Mouse (Mus musculus) embryonic facial prominence, embryonic 13.5 days (tissue): ENCODE measurements at regions not wholly inside any gene's neighbourhood (a gene's known extent, or its start where the extent isn't known, plus 50 kb on each side); places are given as distances from the start of the nearest gene placed in this dataset.

Source experiments
- ATAC-seq: fragments of 200-750 bp; cut with Nextera tagmentation; 2 replicates; pipeline ENCODE4 v1.8.0; 2017; ENCODE audit warnings: low read depth; ENCODE audit not compliant: insufficient number of reproducible peaks, insufficient read depth, low FRiP score, low TSS enrichment
- H3K27ac ChIP-seq: fragments of 300-500 bp; sonication (generic); 2 replicates; pipeline ENCODE4 v1.5.1; 2015; ENCODE audit warnings: moderate library complexity, mild to moderate bottlenecking, inconsistent platforms
- H3K27me3 ChIP-seq: fragments of 300-500 bp; sonication (generic); 2 replicates; pipeline ENCODE4 v1.6.1; 2015; ENCODE audit warnings: mild to moderate bottlenecking, inconsistent platforms
- H3K36me3 ChIP-seq: fragments of 300-500 bp; sonication (generic); 2 replicates; pipeline ENCODE4 v1.6.1; 2015; ENCODE audit warnings: mild to moderate bottlenecking, inconsistent platforms
- H3K4me1 ChIP-seq: fragments of 300-500 bp; sonication (generic); 2 replicates; pipeline ENCODE4 v1.6.1; 2015; ENCODE audit warnings: inconsistent platforms
- H3K4me2 ChIP-seq: fragments of 300-500 bp; sonication (generic); 2 replicates; pipeline ENCODE4 v1.6.1; 2015; ENCODE audit warnings: moderate library complexity, mild to moderate bottlenecking, inconsistent platforms
- H3K4me3 ChIP-seq: fragments of 300-500 bp; sonication (generic); 2 replicates; pipeline ENCODE4 v1.5.1; 2015; ENCODE audit warnings: mild to moderate bottlenecking, inconsistent platforms
- H3K9ac ChIP-seq: fragments of 300-500 bp; sonication (generic); 2 replicates; pipeline ENCODE4 v1.6.1; 2015; ENCODE audit warnings: mild to moderate bottlenecking, inconsistent platforms
- H3K9me3 ChIP-seq: fragments of 300-500 bp; sonication (generic); 2 replicates; pipeline ENCODE4 v1.6.1; 2016; ENCODE audit warnings: inconsistent platforms
- WGBS: fragments of 180-500 bp; shearing (Covaris S2); methylation state at CpG from one replicate; pipeline ENCODE4 v1.1.7; 2015; ENCODE audit warnings: mixed read lengths; 5-methylcytosine and 5-hydroxymethylcytosine counted together

GRCm38 (mm10) chr7:75998853-75999252, 150.7 kb downstream of the Klhl25 start:
- no peak overlapping the region for H3K27ac ChIP-seq
- H3K4me2 ChIP-seq, result no peak overlapping the region
- no peak overlapping the region for H3K4me3 ChIP-seq
- H3K27me3 ChIP-seq, result no peaks in the 10 kb centered on the region
- no peaks in the 10 kb centered on the region for H3K9me3 ChIP-seq
- no peak for ATAC-seq
- H3K9ac ChIP-seq, result no peak overlapping the region
- H3K36me3 ChIP-seq, result no peaks in the 10 kb centered on the region
- H3K4me1 ChIP-seq, result 0 out of 2 replicates have a peak, but pooled peaks cover 5% of the 10 kb centered on the region
- 26% methylated on average over 5 of the region's 5 CpGs for WGBS

- Histone ChIP-seq H3K4me2 (no peak overlapping the region), H3K36me3 (no peaks in the 10 kb centered on the region), H3K9ac (no peak overlapping the region), H3K9me3 (no peaks in the 10 kb centered on the region), H3K4me3 (no peak overlapping the region), H3K4me1 (0 out of 2 replicates have a peak, but pooled peaks cover 5% of the 10 kb centered on the region), H3K27ac (no peak overlapping the region), H3K27me3 (no peaks in the 10 kb centered on the region)
- no peak for ATAC-seq
- WGBS, result 71% methylated on average over 2 of the region's 2 CpGs
Measured at GRCm38 (mm10) chr7:75999324-75999907, 151.3 kb downstream of the Klhl25 start.

- H3K27ac ChIP-seq, result no peak overlapping the region
- H3K36me3 ChIP-seq, result no peaks in the 10 kb centered on the region
- H3K4me3 ChIP-seq, result no peak overlapping the region
- no peaks in the 10 kb centered on the region for H3K9me3 ChIP-seq
- H3K9ac ChIP-seq, result no peak overlapping the region
- H3K4me2 ChIP-seq, result no peak overlapping the region
- 0 out of 2 replicates have a peak, but pooled peaks cover 5% of the 10 kb centered on the region for H3K4me1 ChIP-seq
- 89% methylated on average over 1 of the region's 1 CpGs for WGBS
- no peaks in the 10 kb centered on the region for H3K27me3 ChIP-seq
- ATAC-seq, result no peak
Measured at GRCm38 (mm10) chr7:76001012-76001411, 152.9 kb downstream of the Klhl25 start.

- ATAC-seq, result no peak
- Histone ChIP-seq H3K9me3 (no peaks in the 10 kb centered on the region), H3K4me2 (no peak overlapping the region), H3K9ac (no peak overlapping the region), H3K36me3 (no peaks in the 10 kb centered on the region), H3K4me3 (no peak overlapping the region), H3K27me3 (no peaks in the 10 kb centered on the region), H3K27ac (no peak overlapping the region), H3K4me1 (no peaks in the 10 kb centered on the region)
- WGBS, result 69% methylated on average over 6 of the region's 6 CpGs
Measured at GRCm38 (mm10) chr7:76008226-76008625, 160.1 kb downstream of the Klhl25 start.

GRCm38 (mm10) chr7:76047743-76048142, 181.9 kb upstream of the Agbl1 start:
- Histone ChIP-seq H3K4me3 (no peak overlapping the region), H3K4me2 (no peak overlapping the region), H3K36me3 (no peaks in the 10 kb centered on the region), H3K27me3 (no peaks in the 10 kb centered on the region), H3K9me3 (no peaks in the 10 kb centered on the region), H3K27ac (no peak overlapping the region), H3K9ac (no peak overlapping the region), H3K4me1 (no peaks in the 10 kb centered on the region)
- WGBS, result 80% methylated on average over 3 of the region's 3 CpGs
- ATAC-seq, result no peak

GRCm38 (mm10) chr7:76049342-76049741, 180.3 kb upstream of the Agbl1 start:
- Histone ChIP-seq H3K27ac (no peak overlapping the region), H3K9me3 (no peaks in the 10 kb centered on the region), H3K4me3 (no peak overlapping the region), H3K4me1 (no peaks in the 10 kb centered on the region), H3K27me3 (no peaks in the 10 kb centered on the region), H3K36me3 (no peaks in the 10 kb centered on the region), H3K9ac (no peak overlapping the region), H3K4me2 (no peak overlapping the region)
- 79% methylated on average over 2 of the region's 2 CpGs for WGBS
- no peak for ATAC-seq

GRCm38 (mm10) chr7:76053843-76054242, 175.8 kb upstream of the Agbl1 start:
- no peak overlapping the region for H3K4me3 ChIP-seq
- no peak overlapping the region for H3K4me2 ChIP-seq
- no peak overlapping the region for H3K27ac ChIP-seq
- 67% methylated on average over 3 of the region's 3 CpGs for WGBS
- H3K4me1 ChIP-seq, result no peaks in the 10 kb centered on the region
- no peak for ATAC-seq
- no peak overlapping the region for H3K9ac ChIP-seq
- H3K36me3 ChIP-seq, result no peaks in the 10 kb centered on the region
- no peaks in the 10 kb centered on the region for H3K27me3 ChIP-seq
- H3K9me3 ChIP-seq, result no peaks in the 10 kb centered on the region

GRCm38 (mm10) chr7:76099149-76099548, 130.5 kb upstream of the Agbl1 start:
- ATAC-seq, result no peak
- no peaks in the 10 kb centered on the region for H3K9me3 ChIP-seq
- no peaks in the 10 kb centered on the region for H3K4me1 ChIP-seq
- H3K27ac ChIP-seq, result no peak overlapping the region
- H3K27me3 ChIP-seq, result no peaks in the 10 kb centered on the region
- 82% methylated on average over 1 of the region's 1 CpGs for WGBS
- H3K4me3 ChIP-seq, result no peak overlapping the region
- H3K4me2 ChIP-seq, result no peak overlapping the region
- H3K9ac ChIP-seq, result no peak overlapping the region
- no peaks in the 10 kb centered on the region for H3K36me3 ChIP-seq

- no peak overlapping the region for H3K9ac ChIP-seq
- no peak overlapping the region for H3K4me3 ChIP-seq
- ATAC-seq, result no peak
- H3K27ac ChIP-seq, result no peak overlapping the region
- H3K36me3 ChIP-seq, result no peaks in the 10 kb centered on the region
- 83% methylated on average over 8 of the region's 8 CpGs for WGBS
- H3K9me3 ChIP-seq, result no peaks in the 10 kb centered on the region
- no peaks in the 10 kb centered on the region for H3K4me1 ChIP-seq
- no peak overlapping the region for H3K4me2 ChIP-seq
- H3K27me3 ChIP-seq, result no peaks in the 10 kb centered on the region
Measured at GRCm38 (mm10) chr7:76121242-76121844, 108.3 kb upstream of the Agbl1 start.

GRCm38 (mm10) chr7:76127641-76128111, 102.0 kb upstream of the Agbl1 start:
- no peak overlapping the region for H3K4me3 ChIP-seq
- 57% methylated on average over 2 of the region's 2 CpGs for WGBS
- no peaks in the 10 kb centered on the region for H3K9me3 ChIP-seq
- no peak overlapping the region for H3K27ac ChIP-seq
- H3K27me3 ChIP-seq, result no peaks in the 10 kb centered on the region
- no peak for ATAC-seq
- H3K4me2 ChIP-seq, result no peak overlapping the region
- H3K36me3 ChIP-seq, result no peaks in the 10 kb centered on the region
- H3K4me1 ChIP-seq, result no peaks in the 10 kb centered on the region
- H3K9ac ChIP-seq, result no peak overlapping the region

- Histone ChIP-seq H3K4me1 (no peaks in the 10 kb centered on the region), H3K36me3 (no peaks in the 10 kb centered on the region)
Measured at GRCm38 (mm10) chr7:76142455-76142854, 87.2 kb upstream of the Agbl1 start.

GRCm38 (mm10) chr7:76146385-76146784, 83.3 kb upstream of the Agbl1 start:
- no peak overlapping the region for H3K4me2 ChIP-seq
- H3K9ac ChIP-seq, result no peak overlapping the region
- H3K4me1 ChIP-seq, result no peaks in the 10 kb centered on the region
- H3K27me3 ChIP-seq, result no peaks in the 10 kb centered on the region
- H3K27ac ChIP-seq, result no peak overlapping the region
- no peak overlapping the region for H3K4me3 ChIP-seq
- H3K9me3 ChIP-seq, result no peaks in the 10 kb centered on the region
- H3K36me3 ChIP-seq, result no peaks in the 10 kb centered on the region
- no peak for ATAC-seq

More at GRCm38 (mm10) chr7:76142455-76142854, 87.2 kb upstream of the Agbl1 start:
- Histone ChIP-seq H3K27ac (no peak overlapping the region), H3K9ac (no peak overlapping the region), H3K4me3 (no peak overlapping the region), H3K9me3 (no peaks in the 10 kb centered on the region), H3K27me3 (no peaks in the 10 kb centered on the region), H3K4me2 (no peak overlapping the region)
- WGBS, result 65% methylated on average over 4 of the region's 4 CpGs
- ATAC-seq, result no peak
